Mouse (Mus musculus): ENCODE data around the gene Gpr173. TPM values are rescaled to one million over a fixed set of nuclear protein-coding genes. Genes with fewer than 3 reads are reported as not detected.
A peak's percentile ranks its signal among the peaks of the same experiment; 100 is the strongest.

Gpr173 gene
- total and polyA plus RNA-seq, 3 experiments, result not detected

DNA sequence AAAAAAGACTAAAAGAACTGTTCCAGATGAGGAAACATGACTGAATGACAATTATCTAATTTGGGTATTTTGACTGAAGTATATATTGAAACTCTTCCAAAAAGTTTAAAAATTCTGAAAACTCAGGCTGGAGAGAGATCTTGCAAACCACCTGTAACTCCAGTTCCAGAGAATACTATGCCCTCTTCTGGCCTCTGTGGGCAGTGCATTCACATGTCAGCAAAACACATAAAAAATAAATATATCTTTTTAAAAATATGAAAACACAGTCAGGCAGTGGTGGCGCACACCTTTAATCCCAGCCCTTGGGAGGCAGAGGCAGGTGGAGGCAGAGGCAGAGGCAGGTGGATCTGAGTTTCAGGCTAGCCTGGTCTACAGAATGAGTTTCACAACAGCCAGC, 44.9 kb downstream of the Gpr173 start:
- TF ChIP-seq CTCF (conservative IDR thresholded peaks at IDR 0.05 in 1 of 2, IDR thresholded peaks at IDR 0.05 in 1 of 2; ENCODE audit: low read depth in 2 of 2, low read length in 2 of 2), result peak in 1 of 2 experiments; percentile 16; a peak in 1 of 4 replicates
- no peak for TF ChIP-seq ZKSCAN1 (IDR thresholded peaks at IDR 0.05; ENCODE audit: borderline replicate concordance, low read depth, low read length)
- in situ Hi-C loops (cut with MboI; ENCODE audit: low pct_ligation_motif_present, low pct_unique_long_range_greater_than_20kb, low sequenced_read_pairs) (no loop called here), dilution Hi-C loops (cut with MboI; ENCODE audit: extremely low pct_ligation_motif_present, extremely low pct_unique_long_range_greater_than_20kb, low sequenced_read_pairs) (no loop called here)
- no peaks in the 10 kb centered on the region for H3K9me3 ChIP-seq (replicated peaks; ENCODE audit: low read length)
- H3K79me2 ChIP-seq (replicated peaks; ENCODE audit: control insufficient read depth, extremely low read depth, insufficient read depth, poor library complexity, severe bottlenecking), result peaks cover 8% of the 10 kb centered on the region
- no peak overlapping the region for H3K27ac ChIP-seq (ENCODE audit: insufficient read depth, low read depth)
- no peak for DNase-seq (ENCODE audit: extremely low read depth)
- no peak overlapping the region for H3K4me2 ChIP-seq (ENCODE audit: insufficient read depth, low read depth, poor library complexity, severe bottlenecking)
- H3K36me3 ChIP-seq (replicated peaks in 1 of 2; ENCODE audit: control insufficient read depth in 1 of 2, insufficient read depth in 1 of 2, low read length in 1 of 2), result peaks cover 7 to 21% of the 10 kb centered on the region in 2 experiments
- H3K4me3 ChIP-seq (replicated peaks in 1 of 3; ENCODE audit: low read depth in 2 of 3, low read length in 2 of 3, poor library complexity in 1 of 3), result no peak overlapping the region
- no peaks in the 10 kb centered on the region for H3K27me3 ChIP-seq (replicated peaks)
- no peak overlapping the region for H3K9ac ChIP-seq (ENCODE audit: insufficient read depth, low read depth)
- H3K4me1 ChIP-seq (ENCODE audit: control insufficient read depth in 1 of 2, insufficient read depth in 2 of 2), result peaks cover 0 to 7% of the 10 kb centered on the region in 2 experiments; a peak in 2 of 4 replicates

DNA sequence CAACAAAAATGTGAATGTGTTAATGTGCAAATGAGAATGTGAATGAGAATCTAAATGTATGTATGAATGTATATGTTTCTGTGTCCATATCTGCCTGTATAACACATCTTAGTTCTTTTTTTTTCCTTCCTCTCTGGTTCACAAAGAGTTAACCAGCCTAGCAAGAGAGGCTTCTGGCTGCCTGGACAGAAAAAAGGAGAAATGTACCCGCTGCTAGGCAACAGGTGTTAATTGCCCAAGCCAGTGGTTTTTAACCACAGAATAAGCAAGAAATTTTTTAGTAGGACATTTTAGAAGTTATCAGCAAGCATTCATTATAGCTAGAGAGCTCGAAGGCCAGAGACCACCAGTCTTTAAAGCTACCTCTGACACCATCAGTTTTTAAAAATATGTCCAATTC, 45.7 kb downstream of the Gpr173 start:
- Histone ChIP-seq H3K79me2 (replicated peaks; ENCODE audit: control insufficient read depth, extremely low read depth, insufficient read depth, poor library complexity, severe bottlenecking) (peaks cover 8% of the 10 kb centered on the region), H3K36me3 (replicated peaks in 1 of 2; ENCODE audit: control insufficient read depth in 1 of 2, insufficient read depth in 1 of 2, low read length in 1 of 2) (peaks cover 7 to 21% of the 10 kb centered on the region in 2 experiments), H3K9ac (ENCODE audit: insufficient read depth, low read depth) (no peak overlapping the region), H3K4me2 (ENCODE audit: insufficient read depth, low read depth, poor library complexity, severe bottlenecking) (no peak overlapping the region), H3K27me3 (replicated peaks) (no peaks in the 10 kb centered on the region), H3K9me3 (replicated peaks; ENCODE audit: low read length) (no peaks in the 10 kb centered on the region), H3K4me1 (ENCODE audit: control insufficient read depth in 1 of 2, insufficient read depth in 2 of 2) (peaks cover 0 to 7% of the 10 kb centered on the region in 2 experiments; a peak in 2 of 4 replicates), H3K4me3 (replicated peaks in 1 of 3; ENCODE audit: low read depth in 2 of 3, low read length in 2 of 3, poor library complexity in 1 of 3) (no peak overlapping the region), H3K27ac (ENCODE audit: insufficient read depth, low read depth) (no peak overlapping the region)
- dilution Hi-C loops (cut with MboI; ENCODE audit: extremely low pct_ligation_motif_present, extremely low pct_unique_long_range_greater_than_20kb, low sequenced_read_pairs) (no loop called here), in situ Hi-C loops (cut with MboI; ENCODE audit: low pct_ligation_motif_present, low pct_unique_long_range_greater_than_20kb, low sequenced_read_pairs) (no loop called here)
- no peak for DNase-seq (ENCODE audit: extremely low read depth)
- TF ChIP-seq ZC3H11A (IDR thresholded peaks at IDR 0.05; ENCODE audit: low read depth, low read length) (no peak), CHD1 (IDR thresholded peaks at IDR 0.05; ENCODE audit: low read depth, low read length) (no peak), JUND (conservative IDR thresholded peaks at IDR 0.05; ENCODE audit: low read depth, low read length) (no peak), POLR2A (IDR thresholded peaks at IDR 0.05; ENCODE audit: low read depth, low read length) (no peak), ZNF384 (IDR thresholded peaks at IDR 0.05; ENCODE audit: low read depth, low read length) (no peak), GABPA (IDR thresholded peaks at IDR 0.05; ENCODE audit: insufficient replicate concordance, low read depth, low read length) (no peak), KAT2A (IDR thresholded peaks at IDR 0.05; ENCODE audit: insufficient replicate concordance, low read length) (no peak), RCOR1 (conservative IDR thresholded peaks at IDR 0.05; ENCODE audit: low read depth, low read length) (no peak)

DNA sequence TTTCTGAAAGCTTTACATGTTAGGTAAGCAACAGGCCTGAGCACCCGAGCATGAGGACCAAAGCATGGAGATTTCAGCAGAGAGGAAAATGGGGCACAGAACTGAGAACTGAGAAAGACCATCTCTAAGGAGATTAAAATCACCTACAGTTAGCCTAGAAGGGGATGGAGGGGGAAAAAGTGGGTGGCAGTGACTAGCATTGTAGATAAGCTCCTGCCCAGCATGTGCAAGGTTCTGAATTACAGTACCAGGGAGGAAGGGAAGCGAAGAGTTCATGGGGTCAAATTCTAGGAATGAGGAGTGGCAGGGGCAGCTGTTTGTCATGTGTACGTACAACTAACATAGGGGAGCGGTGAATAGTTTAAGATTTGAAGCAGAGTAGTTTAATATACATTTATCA, 48.0 kb downstream of the Gpr173 start:
- dilution Hi-C loops (cut with MboI; ENCODE audit: extremely low pct_ligation_motif_present, extremely low pct_unique_long_range_greater_than_20kb, low sequenced_read_pairs), result no loop called here
- no peak overlapping the region for H3K27ac ChIP-seq (ENCODE audit: insufficient read depth, low read depth)
- H3K4me1 ChIP-seq (ENCODE audit: control insufficient read depth in 1 of 2, insufficient read depth in 2 of 2), result no peaks in the 10 kb centered on the region; a peak in 1 of 4 replicates
- H3K4me3 ChIP-seq (replicated peaks in 1 of 3; ENCODE audit: low read depth in 2 of 3, low read length in 2 of 3, poor library complexity in 1 of 3), result no peak overlapping the region
- in situ Hi-C loops (cut with MboI; ENCODE audit: low pct_ligation_motif_present, low pct_unique_long_range_greater_than_20kb, low sequenced_read_pairs), result no loop called here
- DNase-seq (ENCODE audit: extremely low read depth), result no peak
- no peaks in the 10 kb centered on the region for H3K27me3 ChIP-seq (replicated peaks)
- H3K4me2 ChIP-seq (ENCODE audit: insufficient read depth, low read depth, poor library complexity, severe bottlenecking), result no peak overlapping the region
- H3K9ac ChIP-seq (ENCODE audit: insufficient read depth, low read depth), result no peak overlapping the region
- H3K9me3 ChIP-seq (replicated peaks; ENCODE audit: low read length), result no peaks in the 10 kb centered on the region
- TF ChIP-seq USF1 (IDR thresholded peaks at IDR 0.05; ENCODE audit: low read depth, low read length), result no peak
- TF ChIP-seq USF2 (conservative IDR thresholded peaks at IDR 0.05; ENCODE audit: low read depth, low read length), result no peak
- no peak for TF ChIP-seq SIN3A (IDR thresholded peaks at IDR 0.05; ENCODE audit: low read length)
- no peak for TF ChIP-seq TBP (conservative IDR thresholded peaks at IDR 0.05; ENCODE audit: low read depth, low read length)
- TF ChIP-seq ETS1 (conservative IDR thresholded peaks at IDR 0.05; ENCODE audit: low read depth, low read length), result no peak
- TF ChIP-seq RCOR1 (conservative IDR thresholded peaks at IDR 0.05; ENCODE audit: low read depth, low read length), result no peak
- TF ChIP-seq NELFE (IDR thresholded peaks at IDR 0.05; ENCODE audit: low read depth, low read length), result no peak
- TF ChIP-seq UBTF (IDR thresholded peaks at IDR 0.05; ENCODE audit: low read depth, low read length), result no peak
- TF ChIP-seq SMC3 (IDR thresholded peaks at IDR 0.05; ENCODE audit: low read depth, low read length), result no peak
- TF ChIP-seq MAZ (IDR thresholded peaks at IDR 0.05; ENCODE audit: low read depth, low read length), result no peak
- no peak for TF ChIP-seq MAFK (IDR thresholded peaks at IDR 0.05; ENCODE audit: insufficient replicate concordance, low read length)
- TF ChIP-seq BHLHE40 (IDR thresholded peaks at IDR 0.05; ENCODE audit: low read depth, low read length), result no peak
- TF ChIP-seq MAX (IDR thresholded peaks at IDR 0.05; ENCODE audit: low read length), result no peak
- no peak for TF ChIP-seq HCFC1 (IDR thresholded peaks at IDR 0.05; ENCODE audit: low read depth, low read length)
- no peak for TF ChIP-seq CHD2 (IDR thresholded peaks at IDR 0.05; ENCODE audit: low read length)
- no peak for TF ChIP-seq POLR2AphosphoS2 (IDR thresholded peaks at IDR 0.05; ENCODE audit: low read depth, low read length)
- TF ChIP-seq NRF1 (IDR thresholded peaks at IDR 0.05; ENCODE audit: low read depth, low read length), result no peak
- no peak for TF ChIP-seq JUND (conservative IDR thresholded peaks at IDR 0.05; ENCODE audit: low read depth, low read length)
- peaks cover 11 to 25% of the 10 kb centered on the region in 2 experiments for H3K36me3 ChIP-seq (replicated peaks in 1 of 2; ENCODE audit: control insufficient read depth in 1 of 2, insufficient read depth in 1 of 2, low read length in 1 of 2)
- H3K79me2 ChIP-seq (replicated peaks; ENCODE audit: control insufficient read depth, extremely low read depth, insufficient read depth, poor library complexity, severe bottlenecking), result peaks cover 3% of the 10 kb centered on the region; the same call in 1 of the 2 replicates

Measured in CH12.LX (cell line).